Mouse (Mus musculus) embryonic facial prominence, embryonic 12.5 days (tissue): ENCODE data around the gene Aoc2. TPM values are rescaled to one million over a fixed set of nuclear protein-coding genes. Genes with fewer than 3 reads are reported as not detected.

Experiments
- ATAC-seq: fragments of 200-750 bp; cut with Nextera tagmentation; 2 replicates; pipeline ENCODE4 v1.8.0; 2017; ENCODE audit not compliant: insufficient number of reproducible peaks, insufficient read depth, low FRiP score, low TSS enrichment
- H3K27ac ChIP-seq: fragments of 300-500 bp; sonication (generic); 2 replicates; pipeline ENCODE4 v1.5.1; 2016; ENCODE audit warnings: mild to moderate bottlenecking
- H3K27me3 ChIP-seq: fragments of 300-500 bp; sonication (generic); 2 replicates; pipeline ENCODE4 v1.6.1; 2016; ENCODE audit warnings: mild to moderate bottlenecking, moderate library complexity
- H3K36me3 ChIP-seq: fragments of 300-500 bp; sonication (generic); 2 replicates; pipeline ENCODE4 v1.6.1; 2016; ENCODE audit warnings: mild to moderate bottlenecking
- H3K4me1 ChIP-seq: fragments of 300-500 bp; sonication (generic); 2 replicates; pipeline ENCODE4 v1.6.1; 2016
- H3K4me2 ChIP-seq: fragments of 300-500 bp; sonication (generic); replicated peaks from 2 replicates; pipeline ENCODE4 v1.6.1; 2016; ENCODE audit warnings: mild to moderate bottlenecking, moderate library complexity
- H3K4me3 ChIP-seq: fragments of 300-500 bp; sonication (generic); 2 replicates; pipeline ENCODE4 v1.5.1; 2016; ENCODE audit warnings: mild to moderate bottlenecking
- H3K9ac ChIP-seq: fragments of 300-500 bp; sonication (generic); 2 replicates; pipeline ENCODE4 v1.6.1; 2016; ENCODE audit warnings: mild to moderate bottlenecking, moderate library complexity
- H3K9me3 ChIP-seq: fragments of 300-500 bp; sonication (generic); 2 replicates; pipeline ENCODE4 v1.6.1; 2016; ENCODE audit warnings: mild to moderate bottlenecking, moderate library complexity
- WGBS: fragments of 180-500 bp; shearing (Covaris S2); methylation state at CpG from one replicate; pipeline ENCODE4 v1.1.7; 2016; 5-methylcytosine and 5-hydroxymethylcytosine counted together
- polyA plus RNA-seq: library from polyadenylated mRNA; unstranded; fragments of >200 nt; fragmentation: Nextera tagmentation; extraction: Ambion mirVana; gene quantifications from 2 replicates; pipeline ENCODE4 v1.2.1, GENCODE M21; 2016

Gene Aoc2
- polyA plus RNA-seq, result 1.8 and 2.4 TPM in 2 replicates

DNA sequence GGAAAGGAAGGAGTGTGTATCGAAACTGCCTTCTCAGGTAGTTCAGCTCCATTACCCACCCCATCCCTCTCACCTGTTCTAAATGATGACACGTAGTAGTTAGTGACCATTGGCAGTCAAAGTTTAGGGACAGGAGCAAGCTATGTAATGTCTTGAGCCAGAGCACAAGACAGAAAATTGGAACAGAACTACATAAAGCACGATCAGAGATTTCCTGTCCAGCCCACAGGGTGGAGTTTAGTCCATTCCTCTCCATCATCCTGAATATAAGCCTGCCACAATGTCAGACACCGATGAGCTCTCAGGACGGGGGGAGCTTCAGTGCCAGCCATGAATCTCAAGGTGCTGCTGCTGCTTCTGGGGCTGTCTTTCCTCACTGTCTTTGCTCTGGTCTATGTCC is at the start of gene Aoc2:
TSS of gene Aoc2 (plus strand) at position 301 of the 400 bp plus-strand sequence.
- Histone ChIP-seq H3K36me3 (peaks cover 58% of the 10 kb centered on the region), H3K4me2 (no peak within 1 kb of the TSS), H3K27me3 (no peaks in the 10 kb centered on the region), H3K9ac (no peak within 1 kb of the TSS), H3K4me1 (no peaks in the 10 kb centered on the region; the same call in 1 of the 2 replicates), H3K9me3 (no peaks in the 10 kb centered on the region), H3K27ac (no peak within 1 kb of the TSS), H3K4me3 (no peak within 1 kb of the TSS)
- no peak for ATAC-seq
- 96% methylated on average over 5 of the region's 5 CpGs for WGBS

DNA sequence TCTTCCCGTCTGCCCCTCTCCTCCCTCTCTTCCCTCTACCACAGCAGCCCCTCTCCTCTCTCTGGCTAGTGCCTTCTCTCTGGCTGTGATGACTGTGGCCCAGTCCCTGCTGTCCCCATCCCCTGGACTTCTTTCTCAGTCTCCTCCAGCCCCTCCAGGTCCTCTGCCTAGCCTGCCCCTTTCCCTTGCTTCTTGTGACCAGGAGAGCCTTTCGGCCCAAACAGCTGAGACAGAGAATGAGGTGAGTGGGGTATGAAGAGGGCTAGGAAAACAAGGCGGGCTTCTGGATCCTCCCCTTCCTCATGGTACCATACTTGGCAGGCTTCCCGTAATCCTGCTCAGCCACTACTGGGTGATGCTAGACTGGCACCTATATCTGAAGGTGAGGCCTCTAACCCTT is 49.6 kb upstream of the Aoc2 start:
- no peak overlapping the region for H3K4me2 ChIP-seq
- no peak overlapping the region for H3K27ac ChIP-seq
- no peaks in the 10 kb centered on the region for H3K9me3 ChIP-seq
- no peak for ATAC-seq
- 0 out of 2 replicates have a peak, but pooled peaks cover 9% of the 10 kb centered on the region for H3K27me3 ChIP-seq
- 73% methylated on average over 4 of the region's 4 CpGs for WGBS
- peaks cover 18% of the 10 kb centered on the region for H3K4me1 ChIP-seq
- H3K36me3 ChIP-seq, result peaks cover 11% of the 10 kb centered on the region; the same call in 1 of the 2 replicates
- H3K9ac ChIP-seq, result no peak overlapping the region
- H3K4me3 ChIP-seq, result no peak overlapping the region

DNA sequence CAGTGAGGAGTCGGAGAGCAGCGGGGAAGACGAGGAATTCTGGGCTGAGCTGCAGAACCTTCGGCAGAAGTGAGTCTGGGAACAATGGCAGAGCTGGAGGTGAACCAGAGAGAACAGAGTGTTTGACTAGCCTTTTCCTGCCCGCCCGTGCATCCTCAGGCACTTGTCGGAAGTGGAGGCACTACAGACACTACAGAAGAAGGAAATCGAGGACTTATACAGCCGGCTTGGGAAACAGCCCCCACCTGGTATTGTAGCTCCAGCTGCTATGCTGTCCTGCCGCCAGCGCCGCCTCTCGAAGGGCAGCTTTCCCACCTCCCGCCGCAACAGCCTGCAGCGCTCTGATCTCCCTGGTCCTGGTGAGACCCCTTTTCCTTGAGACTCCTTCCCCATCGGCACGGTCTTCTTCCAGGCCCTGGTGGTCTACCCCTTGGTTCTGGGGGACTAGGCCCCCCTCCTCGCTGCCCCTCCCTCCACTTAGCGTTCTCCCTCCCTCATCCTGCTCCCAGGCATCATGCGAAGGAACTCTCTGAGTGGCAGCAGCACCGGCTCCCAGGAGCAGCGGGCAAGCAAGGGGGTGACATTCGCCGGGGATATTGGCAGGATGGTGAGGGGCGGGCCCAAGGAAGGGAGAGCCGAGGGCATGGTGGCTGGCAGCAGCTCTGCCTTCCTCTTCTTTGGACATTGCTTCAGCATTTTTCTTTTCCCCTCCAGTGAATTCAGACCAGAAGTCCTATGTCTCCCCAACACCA is 48.4 kb upstream of the Aoc2 start:
- H3K4me1 ChIP-seq, result peaks cover 18% of the 10 kb centered on the region
- 29% methylated on average over 26 of the region's 27 CpGs for WGBS
- H3K4me3 ChIP-seq, result peak overlapping the region; percentile 12
- 0 out of 2 replicates have a peak, but pooled peaks cover 6% of the 10 kb centered on the region for H3K27me3 ChIP-seq
- H3K4me2 ChIP-seq, result peak overlapping the region; percentile 73
- H3K36me3 ChIP-seq, result peaks cover 11% of the 10 kb centered on the region; the same call in 1 of the 2 replicates
- H3K9ac ChIP-seq, result 0 out of 2 replicates have a peak overlapping the region, but pooled peaks have one; percentile 25
- no peaks in the 10 kb centered on the region for H3K9me3 ChIP-seq
- ATAC-seq, result no peak
- no peak overlapping the region for H3K27ac ChIP-seq

DNA sequence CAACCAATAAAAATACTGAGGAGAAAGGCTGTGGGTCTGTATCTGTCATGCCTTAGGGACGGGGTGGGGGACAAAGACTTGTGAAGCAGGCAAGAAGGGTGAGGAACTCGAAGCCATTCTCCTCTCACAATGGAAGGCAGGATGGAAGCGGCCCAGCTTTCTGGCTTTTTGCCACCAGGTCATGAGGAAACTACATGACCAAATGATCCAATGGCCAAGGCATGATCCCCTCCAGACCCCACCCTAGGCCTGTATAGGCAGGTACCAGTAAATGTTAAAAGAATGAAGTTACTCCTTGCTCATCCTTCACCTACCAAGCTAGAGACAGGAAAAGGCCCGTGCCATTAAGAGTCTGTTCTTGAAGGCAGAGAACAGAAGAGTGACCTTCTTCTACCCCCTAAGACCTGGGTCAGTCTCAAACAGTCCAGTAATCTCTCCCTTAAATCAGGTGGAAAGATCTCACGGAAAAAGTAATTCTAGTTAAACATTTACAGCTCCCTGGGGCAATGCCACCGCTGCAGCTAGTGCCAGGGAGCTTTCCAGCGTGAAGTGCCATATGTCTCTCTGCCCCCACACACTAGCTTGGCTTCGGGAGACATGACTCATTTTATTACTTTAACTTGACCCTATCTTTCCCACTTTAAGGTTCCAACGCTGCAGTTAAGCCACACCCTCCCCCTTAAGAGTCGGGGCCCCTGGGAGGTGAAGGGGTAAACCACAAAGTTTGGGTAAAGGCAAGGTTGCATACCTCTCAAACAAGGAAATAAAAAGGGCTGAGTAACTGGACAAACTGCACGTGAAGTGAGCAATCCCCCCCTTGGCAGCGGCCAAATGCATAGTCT is 47.3 kb upstream of the Aoc2 start:
- Histone ChIP-seq H3K9ac (peak overlapping the region; percentile 62), H3K4me1 (peaks cover 18% of the 10 kb centered on the region), H3K36me3 (peaks cover 11% of the 10 kb centered on the region; the same call in 1 of the 2 replicates), H3K4me3 (peak overlapping the region; percentile 62), H3K27me3 (0 out of 2 replicates have a peak, but pooled peaks cover 4% of the 10 kb centered on the region), H3K9me3 (no peaks in the 10 kb centered on the region), H3K4me2 (peak overlapping the region; percentile 73), H3K27ac (no peak overlapping the region)
- no peak for ATAC-seq
- WGBS, result 74% methylated on average over 12 of the region's 12 CpGs

DNA sequence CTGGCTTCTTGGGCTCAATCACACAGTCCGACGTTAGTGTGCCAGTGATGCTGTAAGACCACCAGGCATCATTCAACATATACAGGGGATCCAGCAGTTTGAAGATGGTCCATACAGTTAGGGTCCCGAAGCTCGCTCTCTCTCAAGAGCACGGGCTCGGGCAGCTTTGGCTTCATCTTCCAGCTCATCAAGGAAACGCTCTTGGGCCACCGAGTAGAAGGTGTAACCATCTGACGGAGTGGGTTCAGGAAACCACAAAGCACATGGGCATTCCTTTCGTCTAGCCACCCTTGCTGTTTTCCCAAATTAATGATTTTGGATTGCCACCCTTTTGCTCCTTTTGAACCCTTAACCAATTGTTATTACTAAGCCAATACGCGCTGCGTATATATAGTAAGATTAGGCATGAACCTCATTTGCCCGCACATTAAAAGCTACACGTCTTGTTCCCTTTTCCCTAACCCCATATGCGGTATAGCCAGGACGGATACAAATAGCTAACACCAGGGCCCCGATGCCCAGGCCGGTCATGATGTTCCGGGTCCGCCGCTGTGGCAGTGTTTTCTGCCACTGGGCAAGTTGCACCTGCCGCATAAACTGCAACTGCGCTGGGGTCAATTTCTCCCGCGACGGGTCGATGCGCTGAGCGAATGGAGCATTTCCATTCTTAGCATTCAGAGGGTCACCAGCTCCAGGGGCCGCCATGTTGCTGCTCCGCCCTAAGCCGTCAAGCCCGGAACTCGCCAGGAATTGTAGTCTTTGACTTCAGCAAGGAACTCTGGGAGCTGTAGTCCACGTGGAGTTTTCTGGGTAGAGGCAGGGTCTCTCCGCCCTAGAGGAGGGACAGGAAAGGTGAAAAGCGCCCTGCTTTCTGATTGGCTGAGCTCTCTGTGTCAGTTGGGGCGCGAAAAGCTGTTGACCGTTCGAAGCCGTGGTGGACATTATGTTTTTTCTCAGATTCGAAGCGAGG is 46.4 kb upstream of the Aoc2 start, which contains the start of the genes Cntd1 and Coa3:
TSS of gene Cntd1 (plus strand) at position 790 of the 970 bp plus-strand sequence.
TSS of gene Coa3 (minus strand) at position 892 of the 970 bp plus-strand sequence.
- Histone ChIP-seq H3K27me3 (0 out of 2 replicates have a peak, but pooled peaks cover 4% of the 10 kb centered on the region), H3K9ac (peak within 1 kb of the TSS; percentile 62), H3K27ac (0 out of 2 replicates have a peak within 1 kb of the TSS, but pooled peaks have one; percentile 32), H3K4me1 (peaks cover 18% of the 10 kb centered on the region), H3K9me3 (no peaks in the 10 kb centered on the region), H3K4me3 (peak within 1 kb of the TSS; percentile 62), H3K4me2 (peak within 1 kb of the TSS; percentile 73), H3K36me3 (peaks cover 11% of the 10 kb centered on the region; the same call in 1 of the 2 replicates)
- ATAC-seq, result peak; percentile 91
- WGBS, result 11% methylated on average over 45 of the region's 45 CpGs

DNA sequence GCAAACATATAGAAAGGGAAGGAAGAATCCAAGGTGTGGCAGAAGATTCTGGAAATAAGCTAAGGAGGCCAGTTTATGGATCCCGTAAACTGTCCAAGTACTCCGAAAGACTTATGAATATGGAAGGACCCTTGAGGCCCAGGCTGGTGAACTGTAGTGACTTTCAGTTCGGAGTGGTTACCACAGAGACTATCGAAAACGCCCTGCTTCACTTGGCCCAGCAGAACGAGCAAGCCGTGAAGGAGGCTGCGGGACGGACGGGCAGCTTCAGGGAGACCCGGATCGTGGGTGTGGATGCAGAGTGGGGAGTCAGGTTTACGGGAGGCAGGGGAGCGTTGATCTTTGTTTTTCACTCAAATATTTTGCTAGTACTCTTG is 45.7 kb upstream of the Aoc2 start:
- H3K27ac ChIP-seq, result no peak overlapping the region
- WGBS, result 64% methylated on average over 14 of the region's 14 CpGs

DNA sequence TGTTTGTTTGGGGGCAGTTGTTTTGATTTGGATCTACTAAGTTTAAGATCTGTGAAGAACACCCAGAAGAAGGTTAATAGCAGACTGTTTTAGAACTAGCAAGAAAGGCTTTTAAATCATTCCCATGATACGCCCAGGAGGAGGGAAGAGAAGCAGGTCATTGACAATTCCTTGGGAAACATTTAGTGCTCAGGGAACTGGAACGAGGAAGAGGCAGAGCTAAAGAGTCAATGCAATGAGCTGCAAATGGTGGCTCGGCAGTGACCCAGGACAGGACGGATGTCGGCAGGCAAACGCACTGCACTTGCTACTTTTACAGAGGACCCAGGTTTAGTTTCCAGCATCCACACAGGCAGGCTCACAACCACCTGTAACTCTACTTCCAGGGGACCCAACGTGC is 44.0 kb upstream of the Aoc2 start:
- Histone ChIP-seq H3K4me2 (no peak overlapping the region), H3K4me1 (peaks cover 18% of the 10 kb centered on the region), H3K9me3 (no peaks in the 10 kb centered on the region), H3K27ac (no peak overlapping the region), H3K36me3 (peaks cover 13% of the 10 kb centered on the region; the same call in 1 of the 2 replicates), H3K4me3 (no peak overlapping the region), H3K27me3 (0 out of 2 replicates have a peak, but pooled peaks cover 4% of the 10 kb centered on the region), H3K9ac (no peak overlapping the region)
- no peak for ATAC-seq
- 51% methylated on average over 7 of the region's 7 CpGs for WGBS

More for the DNA sequence above, 45.7 kb upstream of the Aoc2 start:
- Histone ChIP-seq H3K9me3 (no peaks in the 10 kb centered on the region), H3K9ac (no peak overlapping the region; the same call in 1 of the 2 replicates), H3K4me1 (peaks cover 18% of the 10 kb centered on the region), H3K4me3 (peak overlapping the region; percentile 62), H3K4me2 (peak overlapping the region; percentile 73), H3K36me3 (peaks cover 11% of the 10 kb centered on the region; the same call in 1 of the 2 replicates), H3K27me3 (0 out of 2 replicates have a peak, but pooled peaks cover 4% of the 10 kb centered on the region)
- ATAC-seq, result 0 out of 2 replicates have a peak, but pooled peaks have one; percentile 8

DNA sequence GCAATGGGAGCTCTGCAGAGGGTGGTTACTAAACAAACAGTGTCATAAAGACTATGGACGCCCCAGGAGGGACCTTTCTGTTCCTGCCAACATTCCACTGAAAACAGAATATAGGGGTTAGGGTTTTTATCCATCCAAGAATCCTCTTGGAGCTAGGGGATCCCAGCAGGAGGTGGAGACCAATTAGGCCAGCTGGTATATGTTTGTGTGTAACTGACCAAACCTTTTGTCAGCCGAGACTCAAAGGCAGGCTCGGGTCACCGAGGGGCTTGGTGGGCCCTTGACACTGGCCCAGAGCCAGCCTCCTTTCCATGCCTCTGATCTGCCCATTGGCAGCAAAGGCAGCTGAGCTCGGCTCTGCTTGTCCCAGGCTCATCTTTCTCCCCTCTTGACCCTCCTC is 42.0 kb upstream of the Aoc2 start:
- Histone ChIP-seq H3K4me2 (no peak overlapping the region), H3K36me3 (peaks cover 4% of the 10 kb centered on the region; the same call in 1 of the 2 replicates), H3K27ac (no peak overlapping the region), H3K9me3 (no peaks in the 10 kb centered on the region), H3K9ac (no peak overlapping the region), H3K27me3 (no peaks in the 10 kb centered on the region), H3K4me3 (no peak overlapping the region), H3K4me1 (peaks cover 4% of the 10 kb centered on the region)
- 35% methylated on average over 5 of the region's 5 CpGs for WGBS
- no peak for ATAC-seq

DNA sequence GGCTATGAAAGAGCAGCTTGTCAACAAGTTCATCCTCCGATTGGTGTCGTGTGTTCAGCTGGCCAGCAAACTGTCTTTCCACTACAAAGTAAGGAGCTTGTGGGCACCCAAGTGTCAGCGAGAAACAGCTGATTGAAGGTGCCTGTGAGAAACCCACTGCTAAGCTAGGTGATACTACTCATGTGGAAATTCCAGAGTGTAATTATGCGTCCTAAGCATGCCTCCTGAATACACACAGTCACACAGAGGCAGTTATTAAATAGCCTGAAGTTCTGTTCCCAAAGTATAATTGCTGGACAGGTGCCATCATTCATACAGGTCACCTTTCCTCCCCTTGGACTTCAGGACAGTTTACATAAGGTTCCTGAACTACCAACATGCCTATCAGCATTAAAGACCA is 41.1 kb upstream of the Aoc2 start:
- Histone ChIP-seq H3K9ac (no peak overlapping the region), H3K9me3 (no peaks in the 10 kb centered on the region), H3K4me3 (no peak overlapping the region), H3K27me3 (no peaks in the 10 kb centered on the region), H3K36me3 (peaks cover 11% of the 10 kb centered on the region), H3K4me1 (no peaks in the 10 kb centered on the region), H3K27ac (no peak overlapping the region), H3K4me2 (no peak overlapping the region)
- no peak for ATAC-seq
- WGBS, result 66% methylated on average over 4 of the region's 4 CpGs

DNA sequence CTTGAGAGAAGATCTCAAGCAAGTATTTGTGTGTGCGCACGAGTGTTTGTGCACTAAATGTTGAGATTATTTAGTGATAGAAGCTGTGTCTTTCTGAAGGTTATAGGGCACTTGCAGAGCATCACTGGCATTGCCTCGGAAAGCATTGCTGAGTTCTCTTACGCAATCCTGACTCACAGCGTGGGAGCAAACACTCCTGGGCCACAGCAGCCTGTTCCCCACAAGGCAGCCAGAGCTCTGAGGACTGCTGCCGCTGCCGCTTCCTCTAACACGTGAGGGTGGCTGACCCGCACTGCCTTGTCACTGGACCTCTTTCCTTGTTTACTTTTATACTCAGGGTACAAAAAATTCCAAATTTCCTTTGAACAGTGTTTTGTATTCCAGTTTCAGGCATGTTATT is 37.6 kb upstream of the Aoc2 start:
- no peak for ATAC-seq
- no peaks in the 10 kb centered on the region for H3K27me3 ChIP-seq
- no peaks in the 10 kb centered on the region for H3K4me1 ChIP-seq
- no peak overlapping the region for H3K4me3 ChIP-seq
- H3K27ac ChIP-seq, result no peak overlapping the region
- H3K9ac ChIP-seq, result no peak overlapping the region
- H3K4me2 ChIP-seq, result no peak overlapping the region
- 89% methylated on average over 9 of the region's 9 CpGs for WGBS
- peaks cover 45% of the 10 kb centered on the region for H3K36me3 ChIP-seq
- H3K9me3 ChIP-seq, result no peaks in the 10 kb centered on the region
